Mouse (Mus musculus): ENCODE data around the gene Agmat.
A peak's percentile ranks its signal among the peaks of the same experiment; 100 is the strongest.

Gene Agmat

DNA sequence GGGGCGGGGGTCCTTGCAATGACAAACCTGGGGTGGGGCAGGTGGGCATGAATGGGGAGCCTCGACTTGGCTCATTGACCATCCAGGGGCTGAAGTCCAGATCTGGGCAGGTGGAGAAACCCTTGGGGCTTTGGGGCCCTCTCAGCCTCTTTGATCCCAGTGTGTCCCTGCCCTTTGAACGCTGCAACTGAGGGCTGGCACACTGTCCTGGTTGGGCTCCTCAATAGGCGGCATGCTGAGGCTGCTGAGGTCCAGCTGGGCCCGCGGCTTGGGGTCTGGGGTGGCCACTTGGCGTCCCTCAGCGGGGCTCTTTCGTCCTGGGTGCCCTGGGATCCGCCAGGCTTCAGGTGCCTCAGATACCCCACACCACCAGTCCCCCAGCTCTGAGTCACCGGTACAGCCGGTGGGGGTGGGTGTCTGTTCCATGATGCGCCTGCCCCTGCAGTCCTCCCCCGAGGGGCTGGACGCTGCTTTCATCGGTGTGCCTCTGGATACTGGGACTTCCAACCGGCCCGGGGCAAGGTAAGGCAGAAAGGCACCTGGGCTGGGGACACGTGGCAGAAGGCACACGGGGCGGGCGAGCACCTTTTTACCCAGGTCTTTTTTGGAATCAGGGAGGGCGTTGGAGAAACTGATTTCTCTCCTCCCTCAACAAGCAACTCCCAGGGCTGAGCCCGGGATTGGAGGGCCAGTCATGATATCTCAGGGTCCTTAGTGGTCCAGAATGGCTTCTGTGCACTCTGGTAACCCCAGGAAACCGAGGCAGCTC is at the start of gene Agmat:
TSS of gene Agmat (plus strand) at position 95 of the 769 bp plus-strand sequence.
- no peak for DNase-seq (ENCODE audit: low spot score)

DNA sequence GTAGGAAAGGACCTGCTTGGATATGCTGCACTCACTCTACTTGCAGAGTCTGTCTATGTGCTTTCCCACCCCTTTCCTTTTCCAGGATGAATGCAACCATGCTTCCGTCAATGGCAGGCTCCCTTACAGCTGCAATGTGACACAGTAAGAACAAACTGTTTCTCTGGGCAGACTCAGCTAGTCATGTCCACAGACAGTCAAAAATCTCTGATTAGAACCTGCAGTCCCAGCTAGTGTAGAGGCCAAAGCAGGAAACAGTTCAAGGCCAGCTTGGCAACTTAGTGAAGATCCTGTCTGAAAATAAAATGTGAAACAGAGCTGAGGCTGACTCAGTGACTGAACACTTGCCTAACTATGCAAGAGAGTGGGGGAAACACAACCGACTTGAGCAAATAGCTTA is 41.8 kb upstream of the Agmat start:
- no peak for DNase-seq (ENCODE audit: low spot score)

DNA sequence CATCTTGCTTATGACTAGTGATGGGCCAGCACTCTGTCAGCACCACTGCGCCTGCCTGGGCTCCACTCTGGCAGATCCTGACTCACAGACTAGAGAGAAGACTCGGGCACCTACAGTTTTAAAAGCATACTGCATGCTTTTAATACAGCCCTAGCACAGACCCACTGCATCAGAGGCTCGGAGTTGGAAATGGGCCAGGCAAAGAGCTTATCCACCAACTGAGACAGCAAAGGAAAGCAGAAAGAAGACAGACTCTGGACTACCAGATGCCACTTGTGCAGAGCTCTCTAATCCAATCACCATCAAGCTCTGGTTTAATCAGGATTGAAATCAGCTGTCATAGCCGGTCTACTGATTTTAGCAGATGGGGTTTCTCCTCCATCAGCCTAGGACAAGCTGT is 41.1 kb upstream of the Agmat start:
- DNase-seq (ENCODE audit: low spot score) = no peak

DNA sequence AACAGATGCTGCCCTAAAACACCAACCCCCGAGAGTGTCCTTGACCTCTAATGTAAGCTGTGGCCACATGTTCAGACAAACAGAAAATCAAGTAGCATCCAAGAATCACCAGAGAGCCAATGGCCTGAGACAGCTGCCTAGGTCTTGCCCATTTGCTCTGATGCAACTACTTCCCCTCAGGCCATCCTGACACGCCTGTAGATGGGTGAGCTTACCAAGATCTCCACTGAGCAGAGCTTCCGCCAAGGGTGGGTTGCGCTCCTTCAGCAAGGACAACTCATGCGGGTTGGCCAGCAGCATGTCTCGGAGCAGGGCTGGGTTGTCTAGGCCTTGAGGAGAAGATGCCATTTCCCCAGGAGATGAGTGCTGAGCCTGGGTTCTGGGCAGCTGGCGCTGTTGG is 38.5 kb upstream of the Agmat start:
- DNase-seq (ENCODE audit: low spot score) = no peak

DNA sequence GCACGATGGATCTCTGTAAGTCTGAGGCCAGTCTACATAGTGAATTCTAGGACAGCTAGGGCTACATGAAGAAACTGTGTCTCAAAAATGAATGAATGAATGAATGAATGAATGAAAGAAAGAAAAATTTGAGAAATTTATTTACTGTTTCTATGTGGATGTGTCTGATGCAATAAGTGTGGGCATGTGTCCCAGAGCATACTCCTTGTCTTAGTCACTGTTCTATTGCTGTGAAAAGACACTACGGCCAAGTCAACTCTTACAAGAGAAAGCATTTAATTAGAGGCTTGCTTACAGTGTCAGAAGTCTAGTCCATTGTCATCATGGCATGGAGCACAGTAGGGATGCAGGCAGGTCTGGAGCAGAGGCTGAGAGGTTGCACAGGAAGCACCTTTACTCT is 37.5 kb upstream of the Agmat start:
- DNase-seq (ENCODE audit: low spot score) = no peak

DNA sequence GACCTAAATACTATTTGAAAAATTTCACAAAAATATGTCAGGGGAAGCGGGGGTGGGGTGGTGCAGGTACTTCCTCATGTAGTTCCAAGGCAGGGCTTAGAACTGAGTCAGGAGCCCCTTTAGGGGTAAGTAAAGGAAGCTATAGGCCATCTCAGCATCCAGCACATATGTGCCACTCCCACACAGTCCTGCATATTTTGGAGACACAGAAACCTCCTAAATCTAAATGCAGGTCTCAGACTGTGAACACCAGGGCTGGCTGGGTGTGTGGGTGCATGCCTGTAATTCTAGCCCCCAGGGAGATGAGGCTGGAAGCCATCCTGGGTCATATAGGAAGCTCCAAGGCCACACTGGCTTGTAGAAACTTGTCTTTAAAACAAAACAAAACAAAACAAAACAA is 35.2 kb upstream of the Agmat start:
- DNase-seq (ENCODE audit: low spot score) = no peak

DNA sequence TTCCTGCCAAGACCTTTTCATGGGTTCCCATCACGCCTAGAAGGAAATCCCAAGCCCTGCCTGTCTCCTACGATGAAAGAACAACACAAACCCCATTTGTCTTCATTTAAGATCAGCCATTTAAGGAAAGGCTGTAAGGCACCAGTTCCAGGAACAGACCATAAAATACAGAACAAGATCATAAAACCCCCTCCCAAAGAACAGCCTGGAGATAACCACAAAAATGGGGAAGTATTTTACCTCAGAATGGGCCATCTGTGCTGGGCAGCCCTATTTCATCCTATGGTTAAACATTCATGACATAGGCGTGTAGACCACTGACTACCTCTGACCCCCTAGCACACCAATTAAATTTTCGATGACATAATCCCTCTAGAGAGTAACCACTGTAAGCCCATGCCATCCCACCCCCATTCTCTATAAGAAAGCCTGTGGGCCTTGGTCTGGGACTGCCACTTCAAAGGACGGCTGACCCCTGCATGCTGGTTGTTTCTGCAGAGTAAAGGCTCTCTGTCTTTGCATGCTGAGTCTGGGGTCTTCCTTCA is 32.8 kb upstream of the Agmat start:
- DNase-seq (ENCODE audit: low spot score) = no peak

DNA sequence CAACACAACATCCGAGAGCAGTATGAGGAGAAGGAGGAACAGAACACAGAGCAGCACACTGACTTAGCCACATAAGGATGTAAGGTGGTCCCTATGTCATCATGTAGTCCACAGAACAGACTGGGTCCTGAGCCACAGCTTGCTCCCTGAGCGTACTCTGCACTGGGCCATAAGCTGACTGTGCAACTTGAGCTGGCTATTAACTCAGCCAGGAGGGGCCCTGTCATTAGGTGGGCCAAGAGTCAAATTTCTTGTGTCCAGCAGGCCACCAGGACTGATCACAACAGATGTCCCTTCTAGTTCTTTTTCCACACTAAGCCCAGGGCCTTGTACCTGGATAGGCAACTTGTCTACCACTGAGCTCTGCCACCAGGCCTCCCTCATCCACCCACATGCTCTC is 31.4 kb upstream of the Agmat start:
- DNase-seq (ENCODE audit: low spot score) = no peak

DNA sequence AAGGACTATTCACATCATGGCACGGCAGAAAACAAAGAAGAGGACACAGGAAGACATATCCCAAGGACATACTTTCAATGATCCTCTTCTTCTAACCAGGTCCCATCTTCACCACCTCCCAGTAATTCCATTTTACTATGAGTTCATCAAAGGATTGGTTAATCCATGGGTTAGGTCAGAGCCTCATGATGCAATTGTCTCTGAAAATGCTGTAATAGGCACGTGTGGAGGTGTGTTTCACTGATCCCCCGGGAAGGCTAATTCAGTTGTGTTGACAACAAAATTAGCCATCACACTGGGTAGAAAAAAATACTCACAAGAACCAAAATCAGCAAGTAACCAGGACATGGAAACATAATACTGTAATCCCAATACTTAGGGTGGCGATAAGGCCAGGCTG is 28.8 kb upstream of the Agmat start:
- no peak for DNase-seq (ENCODE audit: low spot score)

DNA sequence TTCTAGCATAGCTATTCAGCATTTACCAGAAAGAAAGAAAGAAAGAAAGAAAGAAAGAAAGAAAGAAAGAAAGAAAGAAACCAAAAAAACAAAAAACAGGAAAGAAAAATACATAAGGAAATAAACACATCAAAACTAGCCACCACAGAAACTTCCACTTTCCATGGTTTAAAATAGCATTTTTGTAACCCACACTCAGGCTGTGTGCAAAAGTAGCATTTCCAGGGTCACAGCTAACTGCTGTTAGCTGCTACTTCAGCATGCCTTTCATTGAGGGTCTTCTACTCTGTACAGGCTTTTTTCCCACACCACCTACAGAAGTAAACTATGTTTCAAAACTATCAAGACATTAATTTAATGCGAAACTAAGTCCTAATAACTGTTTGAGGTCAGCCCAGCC is 27.2 kb upstream of the Agmat start:
- no peak for DNase-seq (ENCODE audit: low spot score)

DNA sequence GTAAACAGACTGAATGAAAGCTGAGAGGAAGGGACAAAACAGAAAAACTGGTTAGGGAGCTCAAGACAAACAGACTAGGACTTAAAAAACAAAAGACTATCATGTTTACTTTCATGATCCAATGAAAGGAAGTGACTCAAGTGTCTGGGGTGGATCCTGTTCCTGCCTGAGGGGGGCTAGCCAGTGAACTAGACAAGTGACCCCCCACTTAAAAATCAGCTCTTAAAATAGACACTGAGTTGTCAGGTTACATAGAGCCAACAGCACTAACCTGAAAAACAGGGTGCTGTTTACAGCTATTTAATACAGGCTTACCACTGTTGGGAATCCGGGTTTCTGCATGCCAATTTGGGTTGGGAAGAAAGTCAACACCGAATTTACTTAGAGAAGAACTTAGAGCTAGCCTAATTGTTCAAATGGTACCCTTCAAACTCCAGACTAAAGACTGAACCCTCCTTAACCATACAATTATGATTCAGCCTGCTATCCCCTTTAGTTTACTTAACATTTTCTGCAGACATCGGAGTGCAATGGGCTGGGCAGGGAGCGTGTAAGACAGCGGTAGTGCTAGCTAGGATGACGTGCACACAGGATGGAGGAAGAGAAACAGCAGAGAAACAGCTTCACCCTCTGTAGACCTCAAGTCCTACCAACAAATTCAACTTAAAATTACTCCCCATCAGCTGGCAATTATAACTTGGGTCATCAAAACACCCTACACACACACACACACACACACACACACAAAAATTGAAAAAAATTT is 25.5 kb upstream of the Agmat start:
- no peak for DNase-seq (ENCODE audit: low spot score)

DNA sequence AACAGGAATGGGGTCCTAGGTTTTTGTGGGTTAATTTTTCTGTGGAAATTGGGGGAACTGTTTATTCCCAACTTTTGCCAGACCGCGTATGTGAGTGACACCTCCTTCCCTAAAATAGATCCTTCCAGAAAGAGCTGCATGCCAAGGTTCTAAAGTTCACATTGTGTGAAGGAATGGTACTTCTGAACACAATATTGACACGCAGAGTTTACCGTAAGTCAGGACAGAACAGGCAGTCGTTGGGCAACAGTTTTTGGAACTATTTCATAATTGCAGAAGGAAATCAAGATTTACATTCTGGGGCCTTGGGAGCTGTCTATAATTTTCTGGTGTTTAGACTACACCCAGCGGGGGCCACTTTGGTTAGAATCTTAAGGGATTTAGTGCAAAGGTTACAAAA is 24.5 kb upstream of the Agmat start:
- peak; percentile 67 for DNase-seq (ENCODE audit: low spot score)

DNA sequence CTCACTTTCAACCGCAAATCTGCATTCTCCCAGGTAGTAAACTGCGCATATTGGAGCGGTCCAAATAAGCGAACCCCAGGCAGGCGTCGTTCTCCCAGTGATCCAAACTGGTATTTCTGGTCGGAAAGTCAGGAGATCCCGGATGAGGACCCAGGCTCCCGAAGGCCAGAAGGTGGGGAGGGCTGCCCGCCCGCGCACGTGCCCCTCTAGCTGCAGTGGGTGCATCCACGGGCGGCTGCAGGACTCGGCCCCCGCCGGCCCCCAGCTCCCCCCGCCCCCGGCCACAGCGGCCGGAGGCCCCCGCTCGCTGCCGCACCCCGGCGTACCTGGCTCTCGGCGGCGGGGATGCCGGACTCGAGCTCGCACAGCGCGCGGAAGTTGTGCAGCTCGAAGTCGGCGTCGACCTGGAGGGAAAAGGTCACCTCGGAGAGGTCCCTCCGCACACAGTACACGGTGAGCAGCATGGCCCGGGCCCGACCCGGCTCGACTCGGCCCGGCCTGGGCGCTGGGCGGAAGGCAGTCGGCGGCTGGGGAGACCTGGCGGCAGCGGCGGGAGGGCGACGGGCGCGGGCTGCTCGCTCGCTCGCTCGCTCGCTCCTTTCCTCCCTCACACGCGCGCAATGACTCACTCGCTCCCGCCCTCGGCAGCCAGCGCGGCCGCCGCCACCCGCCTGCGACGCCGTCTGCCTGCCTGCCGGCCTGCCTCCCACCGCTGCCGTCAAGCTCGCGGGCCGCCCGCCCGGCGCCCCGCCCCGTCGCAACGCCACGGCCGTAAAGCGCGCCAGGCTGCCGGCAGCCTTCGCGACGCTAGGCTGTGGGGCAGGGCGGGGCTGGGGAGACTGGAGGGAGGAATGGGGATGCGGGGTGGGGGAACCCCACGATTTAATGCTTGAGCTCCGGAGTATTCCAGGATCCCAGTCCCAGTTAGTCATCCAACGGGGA is 23.5 kb upstream of the Agmat start, which contains the start of gene Ddi2:
TSS of gene Ddi2 (minus strand) at position 689 of the 942 bp plus-strand sequence.
- DNase-seq (ENCODE audit: low spot score) = peak; percentile 92

DNA sequence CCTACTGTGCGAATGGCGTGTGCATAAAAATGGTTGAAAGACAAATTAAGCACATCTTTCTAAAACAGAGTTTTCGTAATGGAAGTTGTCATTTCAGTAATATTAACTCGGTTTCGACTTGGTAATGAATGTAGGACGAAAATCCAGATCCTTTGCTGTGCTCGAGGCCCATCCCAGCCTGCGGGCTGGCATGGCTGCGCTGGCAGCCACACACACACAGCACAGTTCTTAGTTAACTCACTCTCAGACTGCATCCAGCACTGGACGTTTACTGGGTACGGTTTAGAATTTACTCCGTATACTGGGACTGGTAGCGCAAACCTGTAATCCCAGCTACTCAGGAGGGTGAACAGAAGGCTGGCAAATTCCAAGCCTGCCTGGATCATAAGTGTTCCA is 22.8 kb upstream of the Agmat start:
- DNase-seq (ENCODE audit: low spot score) = no peak

DNA sequence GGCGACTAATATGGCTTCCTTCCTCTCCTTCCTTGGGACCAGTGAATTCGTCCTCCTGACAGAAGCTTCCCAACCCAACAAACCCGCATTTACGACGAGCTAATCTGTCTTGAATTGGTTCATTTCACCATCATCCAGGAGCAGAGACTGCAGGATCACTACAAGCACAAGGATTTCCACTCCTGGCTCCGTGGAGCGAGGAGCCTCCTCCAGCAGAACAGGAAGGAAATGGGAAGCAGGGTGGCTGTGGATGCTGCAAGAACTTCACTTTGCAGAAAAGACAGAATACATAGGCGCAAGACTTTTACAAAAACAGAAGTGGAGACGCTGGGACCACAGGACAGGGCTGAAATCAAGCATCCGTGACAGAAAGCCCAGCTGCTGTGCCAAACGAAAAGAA is 21.9 kb upstream of the Agmat start:
- DNase-seq (ENCODE audit: low spot score) = no peak

DNA sequence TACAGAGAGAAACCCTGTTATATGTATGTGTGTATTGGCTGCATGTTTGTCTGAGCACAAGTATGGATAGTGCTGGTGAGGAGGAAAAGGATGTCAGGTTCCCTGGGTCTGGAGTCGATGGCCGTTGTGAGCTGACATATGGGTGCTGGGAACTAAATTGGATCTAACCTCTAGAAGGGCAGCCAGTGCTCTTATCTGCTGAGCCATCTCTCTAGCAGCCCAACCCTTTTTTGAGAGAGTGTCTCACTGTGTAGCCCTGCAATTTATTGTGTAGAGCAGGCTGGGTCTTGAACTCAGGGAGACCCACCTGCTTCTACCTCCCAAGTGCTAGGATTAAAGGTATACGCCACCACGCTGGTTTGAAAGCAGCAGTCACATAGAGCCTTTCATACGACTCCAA is 21.2 kb upstream of the Agmat start:
- no peak for DNase-seq (ENCODE audit: low spot score)

DNA sequence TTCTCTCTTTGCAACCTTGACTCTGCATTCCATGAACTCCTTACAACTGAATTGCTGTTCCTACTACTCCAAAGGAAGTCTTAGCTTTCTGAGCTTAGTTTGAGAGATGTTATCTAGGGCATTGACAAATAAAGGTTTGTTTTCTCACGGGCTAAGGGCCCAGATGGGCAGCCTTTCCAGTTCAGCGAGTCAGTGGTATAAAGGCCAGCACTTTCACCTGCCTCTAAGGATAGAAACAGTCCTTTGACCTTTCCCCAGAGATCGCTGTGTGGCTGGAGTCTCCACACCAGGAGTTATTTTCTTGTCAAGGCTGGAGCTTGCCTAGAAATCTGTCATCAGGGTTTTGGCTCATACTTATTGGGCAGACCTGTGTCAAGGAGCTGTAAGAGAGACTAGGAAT is 20.7 kb upstream of the Agmat start:
- no peak for DNase-seq (ENCODE audit: low spot score)

DNA sequence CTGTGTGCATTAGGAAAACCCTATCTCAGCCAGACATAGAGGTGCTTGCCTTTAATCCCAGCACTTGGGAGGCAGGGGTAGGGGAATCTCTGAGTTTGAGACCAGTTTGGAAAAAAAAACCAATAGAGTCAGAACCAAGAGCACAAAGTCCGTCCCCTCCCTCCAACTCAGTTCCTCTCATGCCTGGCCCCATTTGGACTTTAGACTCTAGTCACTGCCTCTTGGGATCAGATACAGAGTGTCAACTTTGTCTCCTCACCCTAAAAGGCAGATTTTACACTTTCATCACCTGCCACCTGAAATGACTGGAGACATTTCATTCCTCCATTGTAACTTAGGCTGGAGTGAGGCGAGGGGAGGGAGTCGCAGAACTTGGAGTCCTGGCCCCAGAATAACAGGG is 17.2 kb upstream of the Agmat start:
- no peak for DNase-seq (ENCODE audit: low spot score)

DNA sequence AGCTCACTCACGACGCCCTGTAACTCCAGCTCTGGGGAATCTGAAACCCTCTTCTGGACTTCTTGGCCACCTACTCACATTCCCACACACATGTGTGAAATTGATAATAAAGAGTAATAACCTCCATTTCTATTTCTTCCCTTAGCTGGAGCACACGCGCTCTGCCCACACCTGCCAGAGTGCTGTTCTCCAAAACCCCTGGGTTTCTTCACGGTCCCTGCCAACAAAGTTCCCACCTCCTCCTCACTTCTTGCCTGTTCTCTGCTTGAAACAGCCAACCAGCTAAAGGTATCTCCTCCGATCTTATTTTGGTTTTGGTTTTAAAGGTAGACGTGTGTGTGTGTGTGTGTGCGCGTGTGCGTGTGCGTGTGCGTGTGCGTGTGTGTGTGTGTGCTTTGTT is 16.1 kb upstream of the Agmat start:
- no peak for DNase-seq (ENCODE audit: low spot score)

DNA sequence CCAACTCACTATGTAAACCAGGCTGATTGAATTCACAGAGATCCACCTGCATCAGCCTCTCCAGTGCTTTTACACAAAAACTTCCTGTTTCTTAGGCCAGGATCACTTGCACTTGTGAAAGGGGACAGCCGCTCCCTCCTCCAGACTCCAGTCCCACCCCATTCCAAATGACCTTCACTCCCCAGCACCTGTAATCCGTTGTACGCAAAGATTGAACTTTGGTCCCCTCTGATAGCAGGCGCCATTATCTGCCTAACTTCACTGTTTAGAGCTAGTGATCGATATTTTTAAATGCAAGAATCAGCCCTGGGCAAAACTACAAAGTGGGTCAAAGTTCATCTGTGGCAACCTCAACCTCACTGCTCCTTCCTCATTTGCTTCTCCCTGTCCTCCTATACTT is 14.7 kb upstream of the Agmat start:
- no peak for DNase-seq (ENCODE audit: low spot score)

DNA sequence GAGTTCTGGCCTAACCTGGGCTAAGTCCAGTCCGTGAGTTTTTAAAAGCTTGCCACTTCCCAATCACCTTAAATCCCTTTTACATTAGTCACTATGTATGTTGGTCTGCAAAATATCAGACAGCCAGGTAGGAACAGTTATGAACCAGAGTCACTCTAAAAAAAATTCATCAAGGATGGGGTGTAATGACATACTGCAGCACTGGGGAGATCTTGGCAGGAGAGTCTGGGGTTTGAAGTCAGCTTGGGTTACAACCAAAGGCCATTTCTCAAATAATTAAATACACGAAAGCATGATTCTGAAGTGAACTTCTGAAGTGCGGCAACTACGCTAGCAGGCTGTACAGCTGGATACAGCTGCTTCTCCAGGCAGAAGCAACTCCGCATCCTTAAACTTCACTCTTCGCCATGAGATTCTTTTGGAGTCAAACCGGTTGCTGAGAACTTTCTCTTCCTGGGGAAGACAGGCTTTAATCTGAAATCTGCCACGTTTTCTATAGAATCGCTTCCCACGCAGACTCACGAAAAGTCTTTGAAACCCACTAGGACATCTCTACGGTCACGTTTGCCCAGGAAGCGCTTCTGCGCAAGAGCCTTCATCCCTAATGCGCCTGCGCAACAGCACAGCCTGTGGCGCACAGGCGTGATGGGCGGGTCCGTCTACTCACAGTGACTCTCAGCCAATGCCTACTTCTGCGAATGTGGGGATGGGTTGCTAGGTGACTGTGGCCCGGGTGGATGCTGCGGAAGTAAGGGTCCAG is 11.8 kb upstream of the Agmat start:
- peak; percentile 92 for DNase-seq (ENCODE audit: low spot score)

DNA sequence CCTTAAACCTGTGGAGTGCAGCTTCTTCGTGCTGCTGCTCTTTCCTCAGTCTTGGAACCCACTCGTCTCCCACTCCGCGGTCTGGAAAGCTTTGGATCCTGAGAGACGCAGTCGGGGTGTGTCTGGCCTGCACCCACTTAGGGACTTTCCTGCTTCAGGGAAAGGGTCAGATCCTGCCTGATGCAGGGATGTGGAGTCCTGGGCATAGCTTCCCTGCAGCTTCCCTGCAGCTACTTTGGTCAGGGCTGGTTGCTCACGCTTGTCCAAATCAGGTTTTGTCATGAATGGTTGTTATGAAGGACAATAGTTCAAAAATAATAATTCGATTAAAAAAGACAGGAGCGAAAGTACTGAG is 11.3 kb upstream of the Agmat start:
- DNase-seq (ENCODE audit: low spot score) = no peak
